Mouse (Mus musculus) cerebellum, adult 2 months (tissue): ENCODE data around the gene Dppa3.

Experiments used
- CTCF ChIP-seq: fragments of 200-500 bp; IDR thresholded peaks from 2 replicates; pipeline ENCODE4 v1.5.1; 2011; ENCODE audit warnings: low read depth, mild to moderate bottlenecking, control low read depth, low read length, moderate library complexity, borderline replicate concordance; ENCODE audit not compliant: insufficient read depth
- POLR2A ChIP-seq: fragments of 200-500 bp; IDR thresholded peaks from 2 replicates; pipeline ENCODE4 v1.6.1; 2011; ENCODE audit warnings: low read length, control low read depth, borderline replicate concordance; ENCODE audit not compliant: insufficient read depth

DNA sequence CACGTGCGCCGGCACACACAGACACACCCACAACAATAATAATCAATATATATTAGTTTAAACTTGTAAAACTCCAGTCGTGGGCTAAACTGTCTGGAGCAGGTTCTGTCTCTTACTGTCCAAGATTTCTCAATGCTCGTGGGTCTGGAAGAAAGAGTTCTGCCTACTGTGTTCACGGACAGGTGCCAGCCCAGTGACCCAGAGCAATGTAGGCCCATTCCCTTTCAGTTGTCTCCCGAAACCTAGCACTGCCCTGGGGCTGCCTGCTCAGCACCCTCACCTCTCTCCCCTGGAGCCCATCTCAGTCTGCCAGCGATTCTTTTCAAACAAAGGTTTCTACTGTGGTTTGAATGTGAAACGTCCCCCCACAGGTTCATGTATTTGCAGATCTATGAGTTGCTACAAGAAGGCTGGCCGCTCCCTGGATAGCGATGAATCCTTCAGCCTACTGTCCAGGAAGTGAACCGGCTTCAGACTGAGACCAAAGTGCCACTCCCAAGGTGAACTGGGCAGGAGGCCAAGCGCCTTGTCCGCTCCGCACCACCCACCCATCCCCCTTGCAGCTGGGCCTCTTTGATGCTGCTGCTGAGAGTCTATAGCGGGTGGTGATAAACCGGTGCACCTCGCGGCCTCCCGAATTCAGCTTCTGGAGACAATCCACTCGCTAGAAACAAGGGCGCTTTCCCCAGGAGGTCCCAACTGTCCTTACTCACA is 36.5 kb downstream of the Dppa3 start:
- TF ChIP-seq POLR2A = no peak
- no peak for TF ChIP-seq CTCF
